ENCODE assay signal across 1 mouse cellular context in genomic region chr6:83116373-83117164, GRCm38 (mm10).
TF ChIP-seq lines count a peak whose summit lies in the region.

No protein-coding gene starts in this region.

TF ChIP-seq in MEL, 35 proteins besides CTCF, POLR2A, EP300 and RAD21 (continued from another document):
- no peak for TF ChIP-seq POLR2AphosphoS2 (IDR thresholded peaks at IDR 0.05; ENCODE audit: low read length)
TF ChIP-seq in MEL: peak in this region for 0.
